Mouse (Mus musculus) myocyte (in vitro differentiated cells): ENCODE data around the gene Dock6.

ENCODE experiments used
- MYOG ChIP-seq, 3 experiments: IDR thresholded peaks; one replicate each; pipeline ENCODE4 v1.6.1; 2011; ENCODE audit warnings: control low read depth in 2 of 3, low read depth in 2 of 3, mild to moderate bottlenecking in 2 of 3; ENCODE audit not compliant: insufficient read length in 2 of 3, control insufficient read depth in 1 of 3, insufficient read depth in 1 of 3
- POLR2A ChIP-seq: IDR thresholded peaks from one replicate; pipeline ENCODE4 v1.6.1; 2011; ENCODE audit warnings: low read depth, mild to moderate bottlenecking, control low read depth, moderate library complexity; ENCODE audit not compliant: insufficient read length
- POLR2AphosphoS2 ChIP-seq: IDR thresholded peaks from one replicate; pipeline ENCODE4 v1.6.1; 2011; ENCODE audit warnings: low read depth, control low read depth; ENCODE audit not compliant: insufficient read length
- SRF ChIP-seq: IDR thresholded peaks from one replicate; pipeline ENCODE4 v1.6.1; 2011; ENCODE audit warnings: low read depth; ENCODE audit not compliant: control insufficient read depth, insufficient read length

DNA sequence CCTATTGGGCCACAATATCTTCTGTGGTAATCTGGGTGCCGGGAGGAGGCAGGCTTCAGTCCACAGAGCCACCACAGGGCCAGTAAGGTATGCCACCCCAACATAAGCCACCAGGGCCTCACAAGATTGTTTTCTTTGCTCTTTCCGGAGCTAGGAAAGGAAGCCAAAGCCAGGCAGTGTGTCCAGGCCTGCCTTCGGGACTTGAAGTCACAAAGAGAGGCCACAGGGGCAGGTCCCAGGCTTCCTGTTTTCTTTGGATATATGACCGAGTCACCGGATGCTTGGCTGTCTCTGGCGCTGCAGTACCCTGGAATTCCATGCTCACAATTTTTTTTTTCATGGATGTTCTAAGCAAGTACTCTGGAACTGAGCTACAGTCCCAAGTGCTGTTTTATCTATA, 5.6 kb upstream of the Dock6 start:
- TF ChIP-seq SRF: no peak
- no peak for TF ChIP-seq POLR2A
- no peak for TF ChIP-seq POLR2AphosphoS2
- no peak for TF ChIP-seq MYOG (IDR thresholded peaks at IDR 0.05; ENCODE audit: control insufficient read depth in 1 of 3, insufficient read depth in 1 of 3, insufficient read length in 2 of 3, low read depth in 2 of 3)
